Mouse (Mus musculus) adrenal gland (tissue): Measurements from ENCODE around the gene Tctn3.
"Not testable (repeated sequence)": the region's sequence is repeated elsewhere in the genome, so short reads cannot be mapped to it uniquely, and the experiment has no call there.

Experiments
- intact Hi-C: fragments of 180-260 bp; cut with DNase I; formaldehyde crosslinking; loops from one replicate; pipeline ENCODE4 v1.15.1; 2025

The Tctn3 gene

GRCm38 (mm10) chr19:40628950-40629349 lies 16.9 kb upstream of the Tctn3 start:
- intact Hi-C loops, result no loop called here

- intact Hi-C loops, result no loop called here
Observed at GRCm38 (mm10) chr19:40625935-40626334, 13.9 kb upstream of the Tctn3 start.

DNA sequence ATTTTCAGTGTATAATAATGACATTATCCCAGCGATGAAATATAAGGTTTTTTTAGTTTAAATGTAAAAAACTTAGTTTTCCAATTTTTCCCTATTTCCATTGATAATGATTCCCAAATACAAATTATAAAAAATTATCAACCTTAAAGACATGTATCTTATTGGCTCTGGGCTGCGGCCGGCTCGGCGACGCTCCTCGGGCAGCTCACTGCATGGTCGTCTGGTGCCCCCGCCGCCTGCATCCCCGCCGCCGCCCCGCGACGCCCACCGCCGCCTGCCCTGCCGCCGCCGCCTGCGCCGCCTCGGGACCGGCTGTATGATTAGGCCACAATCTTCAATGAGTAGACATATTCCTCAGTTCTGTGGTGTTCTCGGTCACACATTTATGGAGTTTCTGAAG lies 9.6 kb upstream of the Tctn3 start:
- intact Hi-C loops, result not testable (repeated sequence)

GRCm38 (mm10) chr19:40616021-40616420 lies 4.0 kb upstream of the Tctn3 start:
- intact Hi-C loops, result no loop called here

GRCm38 (mm10) chr19:40614811-40615210 lies 2.8 kb upstream of the Tctn3 start:
- intact Hi-C loops, result no loop called here

- intact Hi-C loops, result no loop called here
Observed at GRCm38 (mm10) chr19:40607676-40608075, 4.4 kb downstream of the Tctn3 start.

GRCm38 (mm10) chr19:40605189-40605588 lies 6.8 kb downstream of the Tctn3 start:
- intact Hi-C loops, result no loop called here

- intact Hi-C loops, result no loop called here
Observed at GRCm38 (mm10) chr19:40601870-40602269, 10.2 kb downstream of the Tctn3 start.

DNA sequence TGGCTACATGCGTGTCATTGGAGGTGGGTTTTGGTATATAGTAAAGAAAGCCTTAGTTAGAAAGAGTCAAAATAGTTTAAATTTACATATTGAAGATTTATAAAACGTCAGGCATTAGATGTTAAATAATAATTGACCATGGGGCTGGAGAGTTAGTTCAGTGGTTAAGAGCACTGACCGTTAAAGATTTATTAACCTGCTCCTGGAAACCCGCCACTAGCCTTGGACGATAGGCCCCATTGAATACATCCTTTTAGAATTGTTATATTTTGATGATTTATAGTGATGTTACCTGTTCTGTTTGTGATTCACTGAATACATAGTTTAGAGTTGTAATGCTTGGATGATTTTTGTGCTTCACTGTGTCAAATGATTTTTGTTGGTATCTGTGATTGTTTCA lies 11.2 kb downstream of the Tctn3 start:
- intact Hi-C loops, result not testable (repeated sequence)

DNA sequence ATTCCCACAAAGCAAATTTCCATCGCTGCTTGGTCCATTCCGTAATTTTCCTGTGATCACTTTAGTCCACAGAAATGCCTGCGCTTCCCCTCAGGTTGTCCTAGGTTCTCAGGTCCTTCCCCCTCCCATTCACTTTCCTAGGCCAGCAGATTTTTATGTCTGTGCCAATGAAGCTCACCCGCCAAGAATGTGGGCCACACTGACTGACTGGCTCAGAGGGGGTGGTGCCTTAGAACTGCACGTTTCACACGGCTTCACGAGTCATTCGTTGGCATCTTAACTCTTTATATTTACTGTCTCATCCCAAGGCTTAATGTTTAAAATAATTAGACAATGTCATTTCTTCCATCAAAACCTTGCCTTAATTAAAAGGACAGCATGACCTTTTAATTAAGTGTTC lies 16.2 kb downstream of the Tctn3 start:
- intact Hi-C loops, result no loop called here

- intact Hi-C loops, result no loop called here
Observed at GRCm38 (mm10) chr19:40595231-40595630, 16.8 kb downstream of the Tctn3 start.

DNA sequence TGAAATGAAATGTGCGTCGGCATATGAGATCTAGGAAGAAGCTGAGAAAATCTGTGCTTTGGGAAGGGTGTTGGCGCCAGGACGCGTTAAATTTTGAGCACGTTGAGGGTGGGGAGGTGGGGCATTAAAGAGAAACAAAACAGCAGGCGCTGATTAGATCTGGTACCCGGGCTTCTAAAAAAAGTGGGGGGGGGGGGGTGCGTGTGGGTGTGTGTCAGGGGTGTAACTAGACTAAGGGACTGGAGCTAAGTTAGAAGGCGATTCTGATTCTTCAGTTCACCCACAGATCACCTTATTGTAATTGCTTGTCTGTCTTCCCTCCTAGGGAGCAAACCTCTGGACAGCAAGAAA lies 22.5 kb downstream of the Tctn3 start:
- intact Hi-C loops, result no loop called here

DNA sequence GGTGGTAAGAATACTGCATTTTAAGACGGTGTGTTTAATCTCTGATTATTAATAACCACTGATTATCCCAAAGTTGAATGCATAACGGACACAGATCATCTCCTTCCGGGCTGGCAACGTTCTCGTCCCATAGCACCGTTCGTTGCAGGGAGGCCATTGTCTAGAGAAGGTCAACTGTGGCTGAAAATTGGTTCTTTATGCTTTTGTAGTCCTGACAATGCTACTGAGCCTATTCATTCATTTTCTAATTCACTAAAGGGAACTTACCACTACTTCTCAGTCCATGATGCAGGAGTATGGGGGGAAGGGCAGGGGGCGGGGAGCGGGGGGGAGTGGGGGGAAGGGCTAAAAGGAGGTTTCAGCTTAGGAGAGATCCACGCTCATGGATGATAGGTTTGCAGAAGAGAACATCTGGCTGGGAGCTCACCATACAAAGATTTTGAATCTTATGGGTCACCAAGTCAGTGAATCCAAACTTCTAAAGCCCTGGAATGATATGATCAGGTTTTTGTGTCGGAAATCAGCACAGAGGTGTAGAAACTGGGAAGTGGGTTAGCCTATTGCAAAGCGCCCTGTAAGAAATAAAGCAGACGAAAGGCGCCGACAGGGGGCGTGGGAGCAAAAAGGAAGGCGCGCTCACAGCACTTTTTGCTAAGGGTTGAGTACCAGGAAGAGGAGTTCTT lies 23.0 kb downstream of the Tctn3 start:
- intact Hi-C loops, result no loop called here

- intact Hi-C loops, result no loop called here
Observed at GRCm38 (mm10) chr19:40588293-40588654, 23.8 kb downstream of the Tctn3 start, which contains the start of gene Aldh18a1. Gene Aldh18a1, minus strand, starts transcription at chr19:40588463.

DNA sequence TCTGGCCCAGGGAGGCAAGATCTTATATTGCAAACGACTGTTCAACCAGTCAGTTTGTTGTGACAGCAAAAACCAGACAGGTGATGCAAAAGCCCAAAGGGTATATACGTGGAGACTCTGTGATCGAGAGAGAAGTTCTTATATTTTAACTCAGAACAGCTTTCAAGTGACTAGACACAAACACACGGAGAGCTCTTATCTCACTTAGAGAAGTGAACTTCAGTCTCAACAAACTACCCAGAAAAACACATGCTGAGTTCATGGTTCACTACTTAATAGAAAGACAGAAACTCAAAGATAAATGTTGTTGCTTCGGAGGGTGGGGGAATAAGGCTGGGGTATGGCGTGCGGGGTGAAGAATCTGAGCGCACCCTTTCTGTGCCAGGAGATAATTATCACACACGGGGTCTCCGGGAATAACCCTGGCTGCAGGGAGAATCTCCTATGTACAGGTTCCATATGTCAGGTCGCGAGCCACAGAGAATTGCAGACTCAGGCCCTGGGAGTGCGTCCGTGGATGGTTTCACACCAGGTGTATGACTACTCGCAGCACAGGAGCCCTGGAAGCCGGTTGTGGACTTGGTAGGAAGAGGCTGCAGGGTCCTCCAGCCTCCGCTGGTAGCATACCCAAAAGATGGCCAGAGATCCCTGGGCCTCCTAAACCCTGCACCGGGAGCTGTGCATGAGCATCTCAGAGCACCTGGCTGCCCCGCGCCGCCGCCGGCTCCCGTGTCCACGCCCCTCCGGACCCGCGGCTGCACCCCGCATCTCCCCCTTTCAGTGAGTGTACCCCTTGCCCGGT lies 24.3 kb downstream of the Tctn3 start:
- intact Hi-C loops, result no loop called here

DNA sequence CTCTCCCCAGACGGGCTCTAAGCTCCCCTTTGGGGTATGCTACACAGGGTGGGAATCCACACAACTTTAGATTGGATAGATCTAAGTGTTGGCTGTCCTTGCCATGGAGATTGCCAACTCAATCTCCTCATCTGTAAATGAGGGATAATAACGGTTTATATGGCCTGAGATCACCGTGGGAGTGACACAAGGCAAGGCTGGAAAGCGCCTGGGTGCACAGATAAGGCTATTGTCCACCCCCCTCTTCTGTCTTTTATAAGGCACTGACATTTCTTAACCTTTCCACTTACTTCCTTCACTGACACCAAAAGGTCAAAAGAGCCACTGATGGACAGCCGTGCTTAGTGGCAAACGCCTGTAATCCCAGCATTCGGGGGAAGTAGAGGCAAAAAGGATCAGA lies 25.1 kb downstream of the Tctn3 start:
- intact Hi-C loops, result no loop called here

GRCm38 (mm10) chr19:40581662-40582061 lies 30.4 kb downstream of the Tctn3 start:
- intact Hi-C loops, result no loop called here

DNA sequence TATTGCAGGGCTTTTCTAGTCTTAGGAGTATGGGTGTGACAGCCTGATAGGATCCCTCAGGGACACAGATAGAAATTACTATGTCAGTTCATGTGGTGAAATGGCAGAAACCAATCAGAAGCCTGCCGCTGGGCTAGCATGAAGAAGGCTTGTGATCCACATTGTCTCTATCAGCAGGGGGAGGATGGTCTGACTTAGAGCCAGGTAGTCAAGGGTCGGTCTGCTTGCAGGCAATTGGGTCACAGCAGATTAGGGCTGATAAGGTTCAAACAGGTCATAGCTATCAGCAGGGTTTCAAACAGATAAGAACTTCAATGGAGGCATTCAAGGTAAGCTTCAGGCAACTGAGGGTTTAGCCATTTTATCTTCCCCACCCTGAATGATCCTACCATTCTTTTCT lies 31.1 kb downstream of the Tctn3 start:
- intact Hi-C loops, result no loop called here

GRCm38 (mm10) chr19:40575438-40575837 lies 36.6 kb downstream of the Tctn3 start:
- intact Hi-C loops, result no loop called here

DNA sequence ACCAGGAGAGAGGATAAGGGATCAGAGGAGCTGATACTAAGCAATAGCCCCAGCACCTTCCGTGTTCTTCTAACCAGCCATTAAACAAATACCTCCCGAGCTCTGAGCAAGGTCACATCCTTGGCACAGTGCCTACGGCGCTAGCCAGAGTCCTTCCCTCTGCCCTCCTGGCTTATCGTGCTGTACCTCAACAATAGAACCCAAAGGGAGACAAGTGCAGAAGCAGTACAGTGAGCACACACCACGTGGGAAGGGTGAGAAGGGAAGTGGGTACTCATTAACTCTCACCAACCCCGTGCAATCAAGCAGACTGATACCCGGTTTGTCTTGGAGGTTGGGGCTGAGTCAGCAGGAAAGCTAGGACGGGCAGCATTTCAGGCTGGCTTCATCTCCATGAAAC lies 41.3 kb downstream of the Tctn3 start:
- intact Hi-C loops, result no loop called here

DNA sequence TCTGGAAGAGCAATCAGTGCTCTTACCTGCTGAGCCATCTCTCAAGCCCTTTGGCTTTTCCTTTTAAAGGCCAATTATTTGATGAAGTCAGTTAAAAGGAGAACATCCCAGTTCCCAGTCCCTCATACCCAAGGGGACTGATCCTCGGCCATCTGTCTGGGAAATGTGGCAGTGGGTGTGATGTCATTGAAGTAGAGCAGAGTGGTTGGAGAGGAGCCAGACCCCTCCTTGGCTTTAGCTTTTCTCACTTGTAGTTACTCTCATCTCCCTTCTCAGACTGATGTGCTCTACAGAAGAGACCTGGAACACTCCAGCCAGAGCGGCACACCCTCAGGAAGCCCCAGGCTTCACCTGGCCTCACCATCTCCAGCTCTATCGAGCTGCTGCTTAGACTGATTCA lies 44.4 kb downstream of the Tctn3 start:
- intact Hi-C loops, result no loop called here

GRCm38 (mm10) chr19:40563880-40564645 lies 48.0 kb downstream of the Tctn3 start:
- intact Hi-C loops, result no loop called here
